Mouse (Mus musculus) heart, adult 8-10 months (tissue): Measurements from ENCODE around the gene Scd1. TPM values are rescaled to one million over a fixed set of nuclear protein-coding genes. Genes with fewer than 3 reads are reported as not detected.

Source experiments
- DNase-seq: peaks from one replicate; pipeline ENCODE4 v3.0.0; 2022; ENCODE audit warnings: low spot score
- total RNA-seq, 4 experiments: library from RNA; stranded (reverse); gene quantifications; 2 replicates each; pipeline ENCODE4 v1.2.4; 2022

Gene Scd1
- 10 to 100 TPM; 14.9 to 24.2 (median 20.9) TPM for total RNA-seq

DNA sequence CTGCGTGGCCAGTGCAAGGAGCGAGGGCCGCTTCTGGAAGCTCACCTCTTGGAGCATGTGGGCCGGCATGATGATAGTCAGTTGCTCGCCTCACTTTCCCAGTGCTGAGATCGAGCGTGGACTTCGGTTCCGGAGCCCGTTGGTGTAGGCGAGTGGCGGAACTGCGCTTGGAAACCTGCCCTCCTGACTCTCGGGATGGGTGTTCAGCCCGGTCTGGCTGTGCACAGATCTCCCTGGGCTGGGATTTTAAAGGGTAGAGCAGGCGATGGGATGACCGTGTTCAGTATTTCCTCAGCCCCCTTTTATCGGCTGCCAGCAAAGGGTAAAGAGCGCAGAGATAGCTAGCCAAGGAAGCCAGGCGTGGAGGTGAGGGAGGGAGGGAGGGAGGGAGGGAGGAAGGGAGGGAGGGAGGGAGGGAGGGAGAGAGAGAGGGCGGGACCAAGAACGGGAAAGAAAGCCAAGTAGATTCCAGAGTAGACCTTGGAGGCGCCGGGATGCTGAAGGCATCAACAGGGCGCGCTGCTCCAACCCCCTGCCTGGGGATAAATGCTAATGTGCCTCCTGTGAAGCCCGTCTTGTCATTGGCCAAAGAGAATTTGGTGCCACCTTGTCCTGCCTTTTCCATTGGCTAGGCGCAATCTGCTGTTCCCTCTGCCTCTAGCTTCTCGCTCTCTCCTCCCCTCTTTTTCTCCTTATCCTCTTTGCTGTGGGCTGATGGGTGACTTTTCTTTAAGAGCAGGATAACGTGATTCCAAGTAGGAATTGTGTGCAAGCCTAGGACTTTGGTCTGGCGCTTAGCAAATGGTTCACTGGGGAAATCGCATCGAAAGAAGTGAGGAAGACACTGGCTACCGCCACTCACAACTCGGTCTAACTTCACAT lies at the start of gene Scd1:
Scd1 (minus strand) TSS at position 539 of the 882 bp plus-strand sequence.
- peak; percentile 55 for DNase-seq

DNA sequence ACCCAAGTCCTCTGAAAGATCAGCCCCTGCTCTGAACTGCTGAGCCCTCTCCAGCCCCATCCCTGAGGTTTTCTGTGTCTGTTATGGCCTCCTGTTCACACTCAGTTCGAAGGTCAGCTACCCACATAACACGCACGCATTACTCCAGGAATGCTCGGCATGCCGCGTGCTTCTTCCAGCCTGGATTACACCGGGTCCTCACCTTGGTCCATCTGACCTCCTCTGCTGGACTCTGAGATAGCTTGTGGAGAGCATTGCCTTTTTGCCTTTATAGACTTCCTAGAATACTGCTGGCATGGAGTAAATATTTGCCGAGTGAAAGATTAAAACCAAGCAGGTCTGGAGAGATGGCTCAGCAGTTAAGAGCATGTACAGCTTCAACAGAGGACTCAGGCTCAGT lies 47.7 kb upstream of the Scd1 start:
- no peak for DNase-seq

DNA sequence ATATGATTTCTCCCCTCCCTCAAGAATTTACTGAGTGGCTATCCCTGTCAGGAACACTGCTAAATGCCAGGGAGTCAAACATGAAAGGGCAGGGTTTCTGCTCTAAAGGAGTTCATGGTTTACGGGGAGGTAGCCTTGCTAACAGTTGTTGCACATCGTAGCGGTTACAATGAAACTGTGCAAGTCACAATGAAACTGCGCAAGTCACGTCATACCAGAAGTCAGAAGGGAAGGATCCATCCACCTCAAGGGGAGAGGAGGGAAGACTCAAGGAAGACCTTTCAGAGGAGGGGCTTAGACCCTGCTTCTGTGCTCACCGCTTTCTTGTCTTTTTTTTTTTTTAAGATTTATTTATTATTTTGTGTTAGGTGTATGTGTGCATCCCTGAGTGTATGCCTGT lies 47.2 kb upstream of the Scd1 start:
- no peak for DNase-seq

DNA sequence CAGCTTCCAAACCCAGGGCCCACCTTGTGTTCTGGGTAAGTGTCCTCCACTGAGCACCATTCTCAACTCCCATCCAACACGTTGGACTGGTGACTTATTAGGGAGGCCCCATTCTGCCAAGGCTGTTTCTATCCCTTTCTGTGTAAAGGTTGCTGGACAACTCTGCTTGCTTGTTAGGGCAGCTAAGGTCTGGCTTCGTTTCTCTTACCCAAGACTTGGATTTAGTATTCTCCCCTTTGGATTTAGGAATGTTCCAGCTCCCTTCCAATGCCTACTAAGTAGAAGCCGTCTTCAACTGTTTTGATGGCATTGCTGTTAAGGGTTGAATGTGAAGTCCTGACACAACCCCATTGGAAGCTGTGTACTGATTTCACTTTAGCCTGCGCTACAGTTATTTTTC lies 40.2 kb upstream of the Scd1 start:
- DNase-seq, result no peak

DNA sequence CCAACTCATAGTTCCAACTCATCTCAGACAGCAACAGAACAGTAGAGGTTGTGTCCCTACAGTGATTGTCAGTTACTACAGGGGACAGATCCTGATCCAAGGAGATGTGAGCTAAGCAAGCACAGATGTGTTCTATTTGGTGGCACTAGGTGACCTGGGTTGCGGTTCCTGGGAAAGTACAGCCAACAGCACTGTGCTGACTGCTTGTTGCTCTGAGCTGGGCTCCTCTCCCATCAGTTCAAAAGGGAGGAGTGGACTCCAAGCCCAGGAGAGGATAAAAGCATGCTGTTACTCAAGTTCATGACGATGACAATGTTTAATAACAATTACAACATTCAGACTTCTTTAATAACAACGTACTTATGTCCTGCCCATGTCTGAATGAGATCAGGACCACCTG lies 38.1 kb upstream of the Scd1 start:
- DNase-seq, result no peak

- no peak for DNase-seq
These were observed 31.6 kb upstream of the Scd1 start for GRCm38 (mm10) chr19:44439302-44439701.

DNA sequence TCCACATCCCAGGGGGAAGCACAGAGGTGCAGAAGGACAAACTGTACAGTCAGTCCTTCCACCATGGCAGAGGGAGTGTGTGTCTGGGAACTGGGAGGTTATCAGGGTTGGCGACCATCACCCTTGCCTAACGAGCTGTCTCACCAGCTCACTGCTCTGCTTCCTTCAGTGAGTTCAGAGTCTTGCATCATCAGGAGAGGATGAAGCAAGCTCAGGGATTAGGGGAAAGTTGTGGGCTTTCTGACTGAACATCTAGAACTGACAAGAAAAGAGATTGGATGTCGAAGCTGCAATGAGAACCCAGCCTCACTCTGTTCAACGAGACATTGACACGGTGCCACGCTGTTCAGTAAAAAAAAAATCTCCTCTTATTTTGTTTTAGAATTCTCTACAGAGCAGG lies 30.3 kb upstream of the Scd1 start:
- no peak for DNase-seq

- no peak for DNase-seq
These were observed 24.4 kb upstream of the Scd1 start for GRCm38 (mm10) chr19:44432084-44432483.

DNA sequence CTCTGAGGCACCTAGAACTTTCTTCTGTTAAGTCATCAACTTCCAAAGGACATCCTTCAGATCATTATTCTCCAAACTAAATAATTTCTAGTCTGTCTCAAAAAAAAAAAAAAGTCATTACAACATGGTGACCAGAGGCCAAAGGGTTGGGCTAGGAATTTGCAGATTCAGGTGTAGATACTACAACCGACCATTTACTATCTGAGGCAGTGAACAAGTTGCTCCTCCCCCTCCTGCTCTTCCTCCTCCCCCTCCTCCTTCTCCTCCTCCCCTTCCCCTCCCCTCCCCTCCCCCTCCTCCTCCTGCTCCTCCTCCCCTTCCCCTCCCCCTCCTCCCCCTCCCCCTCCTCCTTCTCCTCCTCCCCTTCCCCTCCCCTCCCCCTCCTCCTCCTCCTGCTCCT lies 20.0 kb upstream of the Scd1 start:
- DNase-seq, result no peak

GRCm38 (mm10) chr19:44422051-44422631 lies 14.5 kb upstream of the Scd1 start:
- DNase-seq, result no peak

- no peak for DNase-seq
These were observed 11.9 kb upstream of the Scd1 start for GRCm38 (mm10) chr19:44419530-44419929.

- peak; percentile 66 for DNase-seq
These were observed 11.3 kb upstream of the Scd1 start for GRCm38 (mm10) chr19:44418945-44419344.

DNA sequence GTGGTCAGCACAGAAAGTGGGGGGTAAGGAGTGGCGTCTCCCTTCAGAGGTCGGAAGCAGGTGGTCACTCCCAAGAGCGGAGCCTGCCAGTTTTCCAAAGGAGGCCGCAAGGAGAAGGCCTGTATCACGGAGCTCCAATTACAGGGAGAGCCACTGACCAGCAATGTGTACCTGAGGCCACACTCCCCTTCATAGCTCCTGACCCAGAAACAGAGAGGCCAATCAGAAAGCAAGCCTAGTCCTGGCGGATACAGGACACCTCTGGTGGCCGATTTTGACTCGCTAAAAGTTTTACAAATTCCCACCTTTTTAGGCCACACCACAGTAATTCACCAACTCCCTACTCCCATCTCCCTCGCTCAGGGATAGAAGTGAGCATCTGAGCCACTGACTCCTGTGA lies 10.9 kb upstream of the Scd1 start:
- no peak for DNase-seq

- DNase-seq, result no peak
These were observed 10.4 kb upstream of the Scd1 start for GRCm38 (mm10) chr19:44418061-44418460.

- no peak for DNase-seq
These were observed 9.8 kb upstream of the Scd1 start for GRCm38 (mm10) chr19:44417448-44417847.

DNA sequence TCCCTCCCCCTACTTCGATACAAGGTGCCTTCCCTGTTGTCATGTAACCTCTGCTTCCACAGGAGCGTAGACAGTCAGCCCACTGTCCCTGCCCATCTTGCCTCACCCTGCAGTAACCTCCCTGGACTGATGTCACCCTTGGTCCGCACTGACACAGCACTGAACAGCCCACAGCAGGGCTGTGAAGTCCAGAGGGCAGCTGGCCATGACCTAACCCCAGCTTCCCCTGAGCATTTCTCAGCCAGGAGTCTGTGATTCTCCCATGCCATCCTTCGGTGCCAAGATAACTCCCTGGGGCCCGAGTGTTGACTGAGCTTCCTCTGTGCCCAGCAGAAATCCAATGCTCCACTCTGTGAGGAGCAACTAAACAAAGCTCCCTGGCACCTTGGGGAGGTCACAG lies 8.6 kb upstream of the Scd1 start:
- DNase-seq, result no peak

GRCm38 (mm10) chr19:44415464-44415863 lies 7.8 kb upstream of the Scd1 start:
- DNase-seq, result no peak

DNA sequence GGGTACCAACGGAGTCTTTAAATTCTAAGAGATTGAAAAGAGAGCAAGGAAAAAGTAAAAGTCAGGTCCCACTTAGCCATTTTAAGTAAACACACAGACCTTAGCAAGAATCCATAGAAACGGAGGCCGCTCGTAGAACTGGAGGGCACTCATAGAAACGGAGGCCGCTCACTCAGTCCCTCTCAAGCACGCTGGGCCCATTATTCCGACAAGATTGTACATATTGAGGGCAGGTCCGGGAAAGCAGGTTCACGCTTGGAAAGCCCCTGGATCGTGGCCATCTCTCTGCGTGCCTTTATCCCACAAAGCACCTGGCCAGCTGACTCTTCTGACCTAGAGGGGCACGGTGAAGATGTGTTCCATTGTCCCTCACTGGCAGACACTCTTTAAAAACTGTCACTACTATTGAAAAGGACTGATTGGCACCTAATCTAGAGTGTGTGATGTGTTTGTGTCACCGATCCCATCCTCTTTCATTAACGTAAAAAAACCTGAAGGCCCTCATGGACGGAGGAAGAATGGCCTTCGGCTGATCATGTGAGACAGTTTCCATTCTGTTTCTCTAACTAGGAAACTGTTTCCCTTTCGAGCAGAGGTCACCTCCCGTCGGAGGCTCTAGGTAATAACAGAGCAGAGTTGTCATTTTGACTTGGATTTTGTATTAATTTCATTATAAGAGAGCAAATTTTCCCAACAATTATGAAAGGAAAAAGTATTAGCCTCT lies 2.8 kb upstream of the Scd1 start:
- DNase-seq, result no peak

- DNase-seq, result no peak
These were observed 916 bp upstream of the Scd1 start for GRCm38 (mm10) chr19:44408595-44408994.

DNA sequence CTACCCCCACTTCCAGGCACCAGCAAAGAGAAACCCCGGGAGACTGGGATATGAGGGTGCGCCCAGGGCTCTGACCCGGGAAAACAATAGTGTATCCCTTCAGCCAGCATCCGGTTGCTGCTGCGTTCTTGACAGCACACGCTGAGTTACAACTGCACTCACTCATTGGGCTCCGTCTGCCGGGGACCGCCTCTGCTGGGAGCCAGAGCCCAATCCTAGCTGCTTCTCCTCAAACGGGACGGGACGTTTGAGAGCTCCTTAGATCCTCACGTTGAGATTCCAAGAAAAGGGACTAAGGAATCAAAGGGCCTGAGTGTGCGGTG lies 505 bp upstream of the Scd1 start:
- peak; percentile 82 for DNase-seq

DNA sequence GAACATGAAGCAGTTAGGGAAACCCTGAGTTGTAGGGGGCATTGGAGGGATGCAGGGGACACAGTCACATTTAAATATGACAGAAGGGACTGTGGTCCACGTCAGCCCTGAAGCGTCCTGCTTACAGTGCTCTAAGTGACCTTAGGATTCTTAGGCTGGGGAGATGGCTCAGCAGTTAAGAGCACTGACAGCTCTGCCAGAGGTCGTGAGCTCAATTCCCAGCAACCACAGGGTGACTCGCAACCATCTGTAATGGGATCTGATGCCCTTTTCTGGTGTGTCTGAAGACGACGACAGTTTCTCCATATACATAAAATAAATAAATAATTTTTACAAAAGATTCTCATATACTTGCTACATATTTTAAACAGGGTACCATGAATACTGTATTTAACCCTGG lies 4.1 kb downstream of the Scd1 start:
- no peak for DNase-seq

- DNase-seq, result no peak
These were observed 7.0 kb downstream of the Scd1 start for GRCm38 (mm10) chr19:44400484-44401197.
